Mouse (Mus musculus) telencephalon, adult 2 months (tissue): ENCODE measurements around the gene Nos1.

Experiments used
- DNase-seq: peaks from one replicate; pipeline ENCODE4 v3.0.0-alpha.2; 2011; ENCODE audit warnings: low read depth, low spot score

Nos1 gene

GRCm38 (mm10) chr5:117997434-117997970, 216.7 kb downstream of the Nos1 start:
- DNase-seq = no peak

GRCm38 (mm10) chr5:117999061-117999460, 218.2 kb downstream of the Nos1 start:
- DNase-seq = no peak

DNA sequence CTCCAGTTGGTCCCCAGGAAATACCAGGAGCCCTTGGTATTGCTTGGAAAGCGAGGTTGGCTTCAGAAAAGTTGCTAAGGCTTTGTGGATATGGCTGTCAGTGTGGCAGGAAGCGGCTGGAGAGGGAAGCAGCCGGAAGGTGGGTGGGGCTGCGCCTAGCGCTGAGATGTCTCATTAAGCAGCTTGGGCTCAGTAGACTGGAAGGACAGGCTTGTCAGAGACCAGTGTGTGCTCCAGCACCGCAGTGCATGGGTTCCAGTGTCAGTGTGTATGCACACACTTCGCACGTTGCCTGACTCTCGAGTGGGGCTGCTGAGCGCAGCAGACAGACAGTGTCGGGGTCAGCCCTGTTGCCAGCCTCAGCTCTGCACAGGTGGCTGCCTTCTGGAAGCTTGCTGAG, 218.8 kb downstream of the Nos1 start:
- no peak for DNase-seq

GRCm38 (mm10) chr5:118002059-118002458, 221.2 kb downstream of the Nos1 start:
- no peak for DNase-seq

- no peak for DNase-seq
Measured at GRCm38 (mm10) chr5:118004619-118005018, 223.8 kb downstream of the Nos1 start.

DNA sequence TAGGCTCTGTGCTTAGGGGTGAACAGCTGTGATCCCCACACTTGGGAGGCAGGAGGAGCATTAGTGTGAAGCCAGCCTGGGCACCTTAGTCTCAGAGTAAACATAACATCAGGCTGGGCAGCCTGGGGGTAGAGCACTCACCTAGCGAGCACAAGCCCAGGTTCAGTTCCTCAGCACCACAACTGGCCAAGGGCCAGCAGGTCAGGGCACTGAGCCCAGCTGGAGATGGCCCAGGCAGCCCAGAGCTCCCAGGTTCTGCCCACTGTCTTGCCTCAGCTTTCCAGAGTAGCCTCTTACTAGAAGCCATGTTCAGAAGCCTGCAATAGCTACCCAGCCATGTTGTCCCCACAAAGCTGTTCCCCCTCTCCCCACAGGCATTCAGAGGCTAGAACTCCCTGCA, 224.9 kb downstream of the Nos1 start:
- no peak for DNase-seq

- no peak for DNase-seq
Measured at GRCm38 (mm10) chr5:118008344-118008743, 227.5 kb downstream of the Nos1 start.
